Mouse (Mus musculus): Measurements from ENCODE around the gene Cdkl3. TPM values are rescaled to one million over a fixed set of nuclear protein-coding genes. Genes with fewer than 3 reads are reported as not detected.

The Cdkl3 gene
- polyA plus RNA-seq, 1 experiment from 2014 or later = 9.1 TPM

DNA sequence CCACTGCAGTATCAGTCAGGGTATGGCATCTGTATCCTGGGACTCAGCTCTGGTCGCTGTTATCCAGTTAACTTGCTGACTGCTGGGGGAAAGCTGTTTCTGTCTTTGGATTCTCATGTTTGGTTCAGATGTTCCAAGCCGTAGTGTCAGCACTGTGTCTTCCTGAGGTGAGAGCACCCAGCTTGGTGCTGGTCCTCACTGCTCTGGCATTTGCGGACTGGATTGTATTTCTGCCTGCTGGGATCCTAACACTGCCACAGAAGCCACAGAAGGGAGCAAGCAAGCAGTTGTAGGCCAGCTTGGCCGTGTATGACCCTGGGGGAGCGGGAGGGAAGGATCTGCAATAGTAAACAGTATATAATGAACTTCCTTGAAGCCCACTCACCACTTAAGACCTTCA lies 37.4 kb upstream of the Cdkl3 start:
- peaks cover 8% of the 10 kb centered on the region; the same call in 1 of the 2 replicates for H3K36me3 ChIP-seq (ENCODE audit: control insufficient read depth, insufficient read depth, low read length)
- H3K4me1 ChIP-seq (ENCODE audit: control insufficient read depth, insufficient read depth, low read length) = peaks cover 4% of the 10 kb centered on the region; the same call in 1 of the 2 replicates
- H3K4me2 ChIP-seq = no peak overlapping the region
- 74% methylated on average over 5 of the region's 5 CpGs for whole genome bisulfite sequencing (ENCODE audit: insufficient replicate concordance)
- no peaks in the 10 kb centered on the region for H3K27me3 ChIP-seq (ENCODE audit: control insufficient read depth, insufficient read depth, low read length)
- H3K9me3 ChIP-seq (replicated peaks; ENCODE audit: control insufficient read depth, low read length) = no peaks in the 10 kb centered on the region
- ATAC-seq (replicated peaks; ENCODE audit: insufficient number of reproducible peaks, low FRiP score, low TSS enrichment) = no peak
- H3K4me3 ChIP-seq (ENCODE audit: low read depth, low read length) = no peak overlapping the region
- no peak overlapping the region for H3K27ac ChIP-seq (ENCODE audit: low read depth, low read length)
- no peak overlapping the region for H3K9ac ChIP-seq (ENCODE audit: low read depth, low read length)

DNA sequence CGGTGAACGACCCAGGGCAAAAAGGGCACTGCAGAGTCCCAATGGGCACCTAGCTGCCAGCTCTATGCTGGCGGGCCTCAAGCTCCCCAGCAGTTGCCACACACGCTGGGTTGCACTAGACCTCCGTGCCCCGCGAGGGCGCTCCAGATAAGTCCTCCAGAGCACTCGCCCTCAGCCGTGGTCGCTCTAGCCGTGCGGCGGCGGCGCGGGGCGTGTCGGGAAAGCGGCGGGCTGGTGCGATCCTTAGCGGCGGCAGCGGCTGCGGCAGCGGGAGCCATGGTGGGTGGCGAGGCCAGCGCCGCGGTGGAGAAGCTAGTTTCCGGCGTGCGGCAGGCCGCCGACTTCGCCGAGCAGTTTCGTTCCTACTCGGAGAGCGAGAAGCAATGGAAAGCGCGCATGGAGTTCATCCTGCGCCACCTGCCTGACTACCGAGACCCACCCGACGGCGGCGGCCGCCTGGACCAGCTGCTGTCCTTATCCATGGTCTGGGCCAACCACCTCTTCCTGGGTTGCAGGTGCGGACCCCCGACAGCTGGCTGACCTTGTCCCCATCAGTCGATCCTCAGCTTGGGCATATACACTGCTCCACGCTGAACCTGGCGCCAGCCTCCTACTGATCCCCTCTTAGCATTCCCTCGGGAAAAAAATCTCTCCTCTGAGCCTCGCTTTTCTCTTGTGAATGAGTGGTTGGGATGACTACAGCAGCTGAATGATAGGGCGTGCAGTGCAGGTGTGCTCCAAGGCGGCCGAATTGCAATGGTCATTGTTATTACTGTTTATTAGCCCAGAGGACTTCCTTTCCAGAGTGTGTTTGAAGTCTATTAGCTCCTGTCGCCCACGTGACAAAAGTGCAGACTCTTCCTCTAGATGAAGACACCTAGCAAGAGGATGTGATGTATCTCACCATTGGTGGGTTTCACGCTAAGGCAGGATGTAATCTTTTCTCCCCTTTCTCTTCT lies 36.3 kb upstream of the Cdkl3 start, which contains the start of gene Cdkn2aipnl:
Cdkn2aipnl (plus strand) TSS at position 219 of the 959 bp plus-strand sequence.
- Histone ChIP-seq H3K9ac (ENCODE audit: low read depth, low read length) (peak within 1 kb of the TSS; percentile 83), H3K4me3 (ENCODE audit: low read depth, low read length) (peak within 1 kb of the TSS; percentile 68), H3K4me1 (ENCODE audit: control insufficient read depth, insufficient read depth, low read length) (peaks cover 4% of the 10 kb centered on the region; the same call in 1 of the 2 replicates), H3K27me3 (ENCODE audit: control insufficient read depth, insufficient read depth, low read length) (no peaks in the 10 kb centered on the region), H3K4me2 (peak within 1 kb of the TSS; percentile 92), H3K36me3 (ENCODE audit: control insufficient read depth, insufficient read depth, low read length) (peaks cover 19% of the 10 kb centered on the region), H3K27ac (ENCODE audit: low read depth, low read length) (peak within 1 kb of the TSS; percentile 51; the same call in 1 of the 2 replicates), H3K9me3 (replicated peaks; ENCODE audit: control insufficient read depth, low read length) (no peaks in the 10 kb centered on the region)
- WGBS (ENCODE audit: insufficient replicate concordance) = 3% methylated on average over 63 of the region's 63 CpGs
- peak; percentile 82 for ATAC-seq (replicated peaks; ENCODE audit: insufficient number of reproducible peaks, low FRiP score, low TSS enrichment)

DNA sequence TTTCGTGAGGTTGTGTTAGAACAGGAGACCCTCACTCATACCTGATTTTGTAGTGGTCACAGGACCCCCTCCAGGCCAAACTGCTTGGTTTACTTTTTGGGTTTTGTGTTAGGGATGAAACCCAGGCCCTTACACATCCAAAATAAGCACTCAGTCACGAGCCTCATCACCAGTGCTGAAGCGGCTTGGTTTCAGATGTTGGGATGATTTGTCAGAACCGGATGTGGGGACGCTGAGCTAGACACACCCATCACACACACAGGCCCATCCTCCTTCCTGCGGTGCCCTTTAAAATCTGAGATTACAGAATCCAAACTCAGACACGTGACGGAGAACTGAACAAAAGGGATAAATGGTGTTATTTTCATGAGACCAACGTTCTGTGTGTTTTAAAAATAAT lies 35.1 kb upstream of the Cdkl3 start:
- Histone ChIP-seq H3K4me3 (ENCODE audit: low read depth, low read length) (no peak overlapping the region), H3K27ac (ENCODE audit: low read depth, low read length) (no peak overlapping the region), H3K4me1 (ENCODE audit: control insufficient read depth, insufficient read depth, low read length) (peaks cover 4% of the 10 kb centered on the region; the same call in 1 of the 2 replicates), H3K36me3 (ENCODE audit: control insufficient read depth, insufficient read depth, low read length) (peaks cover 27% of the 10 kb centered on the region), H3K4me2 (no peak overlapping the region; the same call in 1 of the 2 replicates), H3K9ac (ENCODE audit: low read depth, low read length) (no peak overlapping the region), H3K27me3 (ENCODE audit: control insufficient read depth, insufficient read depth, low read length) (no peaks in the 10 kb centered on the region), H3K9me3 (replicated peaks; ENCODE audit: control insufficient read depth, low read length) (no peaks in the 10 kb centered on the region)
- ATAC-seq (replicated peaks; ENCODE audit: insufficient number of reproducible peaks, low FRiP score, low TSS enrichment) = no peak
- 93% methylated on average over 9 of the region's 9 CpGs for WGBS (ENCODE audit: insufficient replicate concordance)

DNA sequence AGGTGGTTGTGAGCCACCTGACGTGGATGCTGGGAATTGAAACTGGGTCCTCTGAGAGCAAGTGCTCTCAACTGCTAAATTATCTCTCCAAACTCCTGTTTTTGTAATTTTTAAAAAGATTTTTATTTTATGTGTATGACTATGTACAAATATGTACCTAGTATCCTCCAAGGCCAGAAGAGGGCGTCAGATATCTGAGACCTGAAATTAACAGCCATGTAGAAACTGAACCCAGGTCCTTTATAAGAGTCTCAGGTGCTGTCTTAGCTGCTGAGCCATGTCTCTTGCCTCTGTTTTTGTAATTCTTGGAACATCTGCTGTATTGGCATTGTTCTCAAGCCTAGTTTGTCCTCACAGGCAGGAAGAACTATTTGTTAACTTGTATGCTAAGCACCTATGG lies 34.5 kb upstream of the Cdkl3 start:
- H3K36me3 ChIP-seq (ENCODE audit: control insufficient read depth, insufficient read depth, low read length) = peaks cover 30% of the 10 kb centered on the region
- whole genome bisulfite sequencing (ENCODE audit: insufficient replicate concordance) = 84% methylated on average over 2 of the region's 2 CpGs

DNA sequence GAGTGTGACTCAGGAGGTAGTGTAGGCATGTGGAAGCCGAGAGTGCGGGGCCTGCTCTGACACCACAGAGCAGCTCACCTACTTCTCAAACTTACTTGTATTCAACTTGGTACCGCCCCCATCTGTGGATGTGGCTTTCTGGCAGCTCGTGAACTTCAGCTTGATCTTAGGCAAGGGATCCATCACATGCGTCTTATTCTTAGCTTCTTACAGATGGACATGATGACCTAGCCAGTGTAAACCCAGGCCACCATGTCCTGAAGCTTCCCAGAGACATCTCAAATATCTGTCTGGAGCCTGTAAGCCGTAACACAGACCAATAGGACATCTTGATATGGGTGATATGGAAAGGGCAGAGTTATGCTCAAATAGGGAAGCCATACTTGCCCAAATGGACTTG lies 32.4 kb upstream of the Cdkl3 start:
- ATAC-seq (replicated peaks; ENCODE audit: insufficient number of reproducible peaks, low FRiP score, low TSS enrichment) = no peak
- Histone ChIP-seq H3K9me3 (replicated peaks; ENCODE audit: control insufficient read depth, low read length) (no peaks in the 10 kb centered on the region), H3K4me3 (ENCODE audit: low read depth, low read length) (no peak overlapping the region), H3K9ac (ENCODE audit: low read depth, low read length) (no peak overlapping the region), H3K4me2 (no peak overlapping the region), H3K36me3 (ENCODE audit: control insufficient read depth, insufficient read depth, low read length) (peaks cover 35% of the 10 kb centered on the region), H3K4me1 (ENCODE audit: control insufficient read depth, insufficient read depth, low read length) (peaks cover 4% of the 10 kb centered on the region; the same call in 1 of the 2 replicates), H3K27ac (ENCODE audit: low read depth, low read length) (no peak overlapping the region), H3K27me3 (ENCODE audit: control insufficient read depth, insufficient read depth, low read length) (no peaks in the 10 kb centered on the region)
- 91% methylated on average over 6 of the region's 6 CpGs for WGBS (ENCODE audit: insufficient replicate concordance)

More for the DNA sequence above, 34.5 kb upstream of the Cdkl3 start:
- Histone ChIP-seq H3K9me3 (replicated peaks; ENCODE audit: control insufficient read depth, low read length) (no peaks in the 10 kb centered on the region), H3K27ac (ENCODE audit: low read depth, low read length) (no peak overlapping the region), H3K9ac (ENCODE audit: low read depth, low read length) (no peak overlapping the region), H3K4me3 (ENCODE audit: low read depth, low read length) (no peak overlapping the region), H3K4me2 (no peak overlapping the region), H3K27me3 (ENCODE audit: control insufficient read depth, insufficient read depth, low read length) (no peaks in the 10 kb centered on the region), H3K4me1 (ENCODE audit: control insufficient read depth, insufficient read depth, low read length) (peaks cover 4% of the 10 kb centered on the region; the same call in 1 of the 2 replicates)
- ATAC-seq (replicated peaks; ENCODE audit: insufficient number of reproducible peaks, low FRiP score, low TSS enrichment) = no peak

DNA sequence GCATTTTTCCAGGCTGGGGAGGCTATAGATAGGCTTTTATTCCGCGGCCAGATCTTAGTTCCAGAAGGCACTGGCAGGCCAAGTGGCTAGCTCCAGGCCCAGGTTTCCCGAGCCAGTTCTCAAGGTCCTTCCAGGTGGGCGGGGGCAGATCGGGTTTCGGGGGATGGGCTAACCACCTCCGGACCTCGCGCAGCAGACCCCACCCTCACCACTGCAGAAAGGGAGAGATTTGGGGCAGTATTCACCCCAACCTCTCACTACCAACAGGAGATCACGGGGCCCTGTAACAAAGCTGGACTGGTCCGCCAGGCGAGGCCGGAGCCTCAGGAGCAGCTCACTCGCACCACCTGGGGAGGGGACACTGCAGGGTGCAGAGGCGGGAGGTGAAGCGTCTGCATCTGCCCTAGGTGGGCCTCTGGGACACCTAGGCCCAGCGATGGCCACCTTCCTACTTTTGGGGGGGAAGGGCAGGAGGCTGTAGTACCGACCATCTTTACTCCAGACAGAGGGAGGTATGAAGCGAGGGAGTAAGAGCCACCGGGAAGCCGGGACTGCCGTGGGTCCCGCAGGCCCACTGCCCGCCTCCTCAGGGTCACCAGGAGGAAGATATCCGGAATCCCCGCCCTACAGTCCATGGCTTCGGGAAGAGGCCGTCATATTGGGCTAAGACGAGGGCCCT lies 4.3 kb upstream of the Cdkl3 start:
- no peaks in the 10 kb centered on the region for H3K9me3 ChIP-seq (replicated peaks; ENCODE audit: control insufficient read depth, low read length)
- peak overlapping the region; percentile 94 for H3K27ac ChIP-seq (ENCODE audit: low read depth, low read length)
- no peaks in the 10 kb centered on the region for H3K27me3 ChIP-seq (ENCODE audit: control insufficient read depth, insufficient read depth, low read length)
- ATAC-seq (replicated peaks; ENCODE audit: insufficient number of reproducible peaks, low FRiP score, low TSS enrichment) = peak; percentile 46
- WGBS (ENCODE audit: insufficient replicate concordance) = under 1% methylated on average over 29 of the region's 29 CpGs
- H3K36me3 ChIP-seq (ENCODE audit: control insufficient read depth, insufficient read depth, low read length) = peaks cover 16% of the 10 kb centered on the region
- peak overlapping the region; percentile 99 for H3K4me3 ChIP-seq (ENCODE audit: low read depth, low read length)
- peaks cover 10% of the 10 kb centered on the region for H3K4me1 ChIP-seq (ENCODE audit: control insufficient read depth, insufficient read depth, low read length)
- H3K4me2 ChIP-seq = peak overlapping the region; percentile 83
- peak overlapping the region; percentile 98 for H3K9ac ChIP-seq (ENCODE audit: low read depth, low read length)

DNA sequence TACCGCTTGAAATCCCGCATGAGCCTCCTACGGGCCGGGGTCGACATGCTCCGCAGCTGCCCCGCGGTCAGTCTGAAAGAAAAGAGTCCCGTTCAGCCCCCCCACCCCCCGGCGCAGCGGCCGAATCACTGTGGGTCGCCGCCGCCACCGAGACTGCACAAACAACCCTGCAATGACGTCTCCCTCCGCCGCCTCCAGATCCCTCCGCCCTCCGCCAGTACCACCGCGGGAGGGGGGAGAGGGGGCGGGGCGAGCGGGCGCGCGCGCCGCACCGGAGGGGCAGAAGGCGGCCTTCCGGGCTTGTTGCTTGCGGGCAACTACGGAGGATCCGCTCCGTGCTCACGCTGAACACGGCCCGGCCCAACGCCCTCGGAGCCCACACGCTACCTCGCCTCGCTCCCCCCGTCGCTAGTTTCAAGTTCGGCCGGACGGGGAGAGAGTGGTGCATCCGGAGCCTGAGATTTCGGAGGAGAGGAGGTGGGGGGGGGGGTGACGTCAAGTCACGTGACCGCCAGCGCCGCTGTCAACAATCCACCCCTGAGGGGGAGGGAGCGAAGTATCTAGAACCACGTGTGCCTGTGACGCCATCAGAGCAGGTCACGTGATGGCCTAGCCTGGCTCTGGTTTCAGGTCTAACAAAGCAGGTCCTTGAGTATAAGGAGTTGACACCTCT lies 3.6 kb upstream of the Cdkl3 start, which contains the start of gene Ube2b:
Ube2b (minus strand) TSS at position 473 of the 673 bp plus-strand sequence.
- Histone ChIP-seq H3K27me3 (ENCODE audit: control insufficient read depth, insufficient read depth, low read length) (no peaks in the 10 kb centered on the region), H3K9ac (ENCODE audit: low read depth, low read length) (peak within 1 kb of the TSS; percentile 98), H3K4me1 (ENCODE audit: control insufficient read depth, insufficient read depth, low read length) (peaks cover 10% of the 10 kb centered on the region), H3K27ac (ENCODE audit: low read depth, low read length) (peak within 1 kb of the TSS; percentile 94), H3K9me3 (replicated peaks; ENCODE audit: control insufficient read depth, low read length) (no peaks in the 10 kb centered on the region), H3K4me2 (peak within 1 kb of the TSS; percentile 83), H3K36me3 (ENCODE audit: control insufficient read depth, insufficient read depth, low read length) (peaks cover 12% of the 10 kb centered on the region), H3K4me3 (ENCODE audit: low read depth, low read length) (peak within 1 kb of the TSS; percentile 99)
- WGBS (ENCODE audit: insufficient replicate concordance) = 1% methylated on average over 59 of the region's 63 CpGs
- peak; percentile 80 for ATAC-seq (replicated peaks; ENCODE audit: insufficient number of reproducible peaks, low FRiP score, low TSS enrichment)

DNA sequence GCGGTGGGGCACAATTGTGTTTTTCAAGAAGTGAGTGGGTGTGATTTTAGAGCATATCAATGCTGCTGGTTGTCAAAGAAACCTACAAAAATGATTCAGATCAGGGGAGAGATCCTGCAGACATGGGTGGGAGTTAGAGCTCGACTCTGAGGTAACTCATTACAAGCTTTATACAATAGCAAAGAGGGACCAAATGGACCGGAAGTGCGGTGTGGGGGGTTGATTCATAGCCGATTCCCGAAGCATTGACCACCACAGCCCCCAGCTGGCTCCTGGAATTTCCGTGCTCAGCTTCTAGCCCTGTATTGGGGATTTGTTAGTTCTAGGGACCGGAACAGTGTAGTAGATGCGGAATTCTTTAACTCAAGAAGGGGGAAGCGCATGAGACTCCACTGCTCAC lies 2.7 kb upstream of the Cdkl3 start:
- Histone ChIP-seq H3K27ac (ENCODE audit: low read depth, low read length) (0 out of 2 replicates have a peak overlapping the region, but pooled peaks have one; percentile 51), H3K9ac (ENCODE audit: low read depth, low read length) (peak overlapping the region; percentile 47; the same call in 1 of the 2 replicates), H3K36me3 (ENCODE audit: control insufficient read depth, insufficient read depth, low read length) (peaks cover 4% of the 10 kb centered on the region; the same call in 1 of the 2 replicates), H3K27me3 (ENCODE audit: control insufficient read depth, insufficient read depth, low read length) (no peaks in the 10 kb centered on the region), H3K4me3 (ENCODE audit: low read depth, low read length) (0 out of 2 replicates have a peak overlapping the region, but pooled peaks have one; percentile 99), H3K9me3 (replicated peaks; ENCODE audit: control insufficient read depth, low read length) (no peaks in the 10 kb centered on the region), H3K4me2 (peak overlapping the region; percentile 83), H3K4me1 (ENCODE audit: control insufficient read depth, insufficient read depth, low read length) (peaks cover 10% of the 10 kb centered on the region)
- 60% methylated on average over 10 of the region's 10 CpGs for WGBS (ENCODE audit: insufficient replicate concordance)
- no peak for ATAC-seq (replicated peaks; ENCODE audit: insufficient number of reproducible peaks, low FRiP score, low TSS enrichment)
